Mouse (Mus musculus) neutrophil, adult 5-6 weeks (primary cell): ENCODE results near the gene Scrn1. TPM values are rescaled to one million over a fixed set of nuclear protein-coding genes. Genes with fewer than 3 reads are reported as not detected.

Experiments
- ATAC-seq: fragments of 151-379, 151-347 bp; 2 replicates; pipeline ENCODE4 v1.8.0; 2017; ENCODE audit warnings: mild to moderate bottlenecking, moderate TSS enrichment; ENCODE audit not compliant: insufficient number of reproducible peaks, poor library complexity, low FRiP score, severe bottlenecking; ENCODE audit errors: extremely low read depth
- total RNA-seq: library from RNA; stranded (forward); fragments of 200-1000 nt; gene quantifications from 2 replicates; pipeline ENCODE4 v1.2.3, GENCODE M21; 2017

The Scrn1 gene
- not detected in 2 replicates for total RNA-seq

- no peak for ATAC-seq
These were observed at the start of gene Scrn1 for GRCm38 (mm10) chr6:54565665-54566545. Gene Scrn1 (minus strand): TSS chr6:54566489.

GRCm38 (mm10) chr6:54606241-54606640, 40.0 kb upstream of the Scrn1 start:
- no peak for ATAC-seq

DNA sequence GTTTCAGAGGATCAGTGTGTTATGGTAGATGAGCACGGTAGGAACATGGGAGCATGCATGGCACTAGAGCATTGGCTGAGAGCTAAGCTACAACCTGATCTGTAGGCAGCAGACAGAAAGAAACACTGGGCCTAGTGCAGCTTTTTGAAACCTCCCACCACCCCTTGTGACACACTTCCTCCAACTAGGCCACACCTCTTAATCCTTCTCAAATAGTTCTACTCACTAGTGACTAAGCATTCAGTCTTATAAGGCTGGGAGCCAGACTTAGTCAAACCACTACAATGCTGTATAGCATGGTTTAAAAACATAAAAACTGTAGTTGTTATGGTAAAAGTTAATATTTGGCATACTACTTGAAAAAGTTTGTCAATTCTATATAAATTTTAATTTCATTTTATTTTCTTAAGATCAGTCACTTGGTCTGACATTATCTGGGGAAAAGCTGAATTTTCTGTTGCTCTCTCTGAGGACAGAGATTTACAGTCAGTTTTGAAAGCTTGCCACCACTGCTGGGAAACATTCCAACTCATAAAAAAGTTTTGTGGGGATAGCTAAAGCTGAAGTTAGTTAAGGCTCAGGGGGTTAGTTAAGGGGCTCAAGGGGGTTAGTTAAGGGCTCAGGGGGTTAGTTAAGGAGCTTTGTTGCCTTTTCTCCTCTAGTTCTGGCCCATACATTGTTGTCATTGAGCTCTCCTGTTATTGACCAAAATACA, 37.9 kb upstream of the Scrn1 start:
- no peak for ATAC-seq

DNA sequence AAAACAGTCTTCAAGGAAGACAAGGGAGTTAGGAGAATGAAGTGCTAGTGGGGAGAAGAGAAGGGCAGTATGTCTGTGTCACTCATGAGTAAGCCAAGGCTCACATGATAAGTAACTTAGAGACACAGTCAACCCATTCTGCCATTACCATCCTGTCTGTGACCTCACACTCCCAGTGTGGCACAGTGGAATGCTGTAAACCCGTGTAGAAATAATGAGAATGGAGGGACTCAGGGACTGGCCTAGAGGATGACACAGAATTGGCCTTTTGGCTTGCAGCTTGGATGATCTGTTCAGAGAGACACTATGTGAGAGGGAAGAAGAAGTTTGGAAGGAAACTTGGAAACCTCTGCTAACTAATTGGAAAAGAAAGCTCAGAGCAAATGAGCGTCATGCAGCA, 36.6 kb upstream of the Scrn1 start:
- ATAC-seq, result no peak

DNA sequence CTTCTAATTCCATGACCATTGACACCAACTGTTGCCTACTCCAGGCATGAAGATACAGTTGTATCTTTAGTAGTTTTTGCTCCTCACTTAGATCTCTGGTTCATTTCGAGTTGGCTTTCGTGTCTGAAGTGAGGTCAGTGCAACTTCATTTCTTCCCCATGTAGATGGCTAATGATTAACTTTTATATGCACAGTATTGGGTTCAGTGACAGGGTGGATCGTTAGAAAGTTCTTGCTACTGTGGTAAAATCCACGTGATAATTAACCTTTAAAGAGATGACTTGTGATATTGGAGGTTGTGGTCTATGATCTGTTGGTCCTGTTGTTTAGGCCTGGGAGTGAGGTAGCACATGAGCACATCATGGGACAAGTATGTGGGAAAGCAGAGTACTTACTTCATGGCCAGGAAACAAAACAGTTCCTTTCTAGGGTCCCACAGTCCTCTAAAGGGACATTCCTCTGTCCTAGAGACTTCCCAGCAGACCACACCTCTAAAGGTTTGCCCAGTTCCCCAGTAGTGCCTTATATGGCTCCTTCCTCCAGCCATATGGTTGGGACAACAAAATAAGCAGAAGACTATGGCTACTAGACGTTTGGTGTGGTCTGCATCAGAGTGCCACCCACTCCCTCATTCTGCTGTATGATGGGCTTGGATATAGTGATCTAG, 34.5 kb upstream of the Scrn1 start:
- no peak for ATAC-seq

GRCm38 (mm10) chr6:54597711-54598110, 31.4 kb upstream of the Scrn1 start:
- no peak for ATAC-seq

DNA sequence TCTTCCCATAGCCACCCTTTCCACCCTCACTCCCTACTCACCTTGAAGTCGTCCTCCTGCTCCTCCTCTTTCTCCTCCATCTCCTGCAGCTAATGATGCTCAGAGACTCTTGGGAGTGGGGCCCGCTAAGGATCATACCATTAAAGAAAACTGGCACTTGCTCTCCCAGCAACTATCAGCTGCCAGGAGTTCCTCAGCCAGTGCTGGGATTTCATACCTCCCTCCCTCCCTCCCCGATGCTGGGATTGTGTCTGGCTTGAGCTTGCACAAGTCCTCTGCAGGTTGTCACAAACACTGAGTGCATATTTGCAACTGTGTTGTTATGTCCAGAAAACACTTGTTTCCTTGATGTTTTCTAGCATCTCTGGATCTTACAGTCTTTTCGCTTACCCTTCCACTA, 30.9 kb upstream of the Scrn1 start, which contains the start of gene Fkbp14:
Gene Fkbp14, minus strand, starts transcription at position 101 of the 400 bp plus-strand sequence.
- ATAC-seq, result no peak

GRCm38 (mm10) chr6:54595330-54595878, 29.1 kb upstream of the Scrn1 start:
- ATAC-seq, result no peak

- no peak for ATAC-seq
These were observed 28.4 kb upstream of the Scrn1 start, which contains the start of gene Plekha8 for GRCm38 (mm10) chr6:54594469-54595329. Gene Plekha8 (plus strand): TSS chr6:54595111.

- no peak for ATAC-seq
These were observed 27.6 kb upstream of the Scrn1 start for GRCm38 (mm10) chr6:54593766-54594468.

DNA sequence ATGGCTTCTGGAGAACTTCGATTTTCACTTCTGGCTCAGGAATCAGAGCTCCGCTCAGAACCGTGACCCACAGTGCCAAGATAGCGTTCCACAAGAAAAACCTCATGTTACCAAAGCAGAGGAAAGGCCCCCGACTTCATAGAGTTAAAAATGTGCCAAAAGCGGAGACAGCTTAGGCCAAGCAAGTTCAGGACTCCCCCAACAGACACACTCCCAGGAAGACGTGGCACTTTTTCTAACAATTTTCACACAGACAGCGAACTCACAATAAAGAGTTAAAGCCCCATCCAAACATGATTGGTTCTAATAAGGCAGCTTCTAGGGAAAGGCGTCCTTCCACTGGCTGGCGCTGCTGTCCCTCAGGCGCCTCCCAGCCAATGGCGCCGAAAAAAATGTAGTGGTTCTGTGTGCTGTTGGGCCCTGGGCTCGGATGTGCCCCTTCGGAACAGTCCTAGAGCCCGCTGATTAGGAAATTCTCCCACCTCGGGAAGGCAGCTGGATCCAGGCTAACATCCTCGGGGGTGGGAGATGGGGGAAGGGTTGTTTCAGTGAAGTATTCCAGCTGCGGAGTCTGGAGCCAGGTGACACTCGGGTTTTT, 26.7 kb upstream of the Scrn1 start:
- ATAC-seq, result peak; percentile 68; the same call in 1 of the 2 replicates

DNA sequence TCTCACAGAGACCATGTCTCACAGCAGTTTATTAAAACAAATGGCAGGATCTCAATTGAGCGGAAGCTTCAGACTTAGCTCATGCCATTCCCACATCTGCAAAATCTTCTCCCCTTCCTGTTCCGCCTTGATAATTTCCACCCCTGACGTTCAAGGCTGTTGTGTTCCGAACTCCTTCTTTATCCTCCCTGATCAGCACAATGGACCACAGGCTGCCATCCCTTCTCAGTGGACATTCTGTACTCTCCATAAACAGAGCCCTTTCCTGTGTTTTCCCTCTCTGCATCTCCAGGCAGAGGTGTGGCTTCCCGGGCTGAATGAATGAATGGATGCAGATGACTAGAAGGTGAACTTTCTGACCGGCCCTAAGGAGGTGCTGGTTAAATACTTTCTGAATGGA, 25.5 kb upstream of the Scrn1 start:
- ATAC-seq, result no peak

GRCm38 (mm10) chr6:54590691-54591090, 24.4 kb upstream of the Scrn1 start:
- ATAC-seq, result no peak

GRCm38 (mm10) chr6:54588212-54588611, 21.9 kb upstream of the Scrn1 start:
- no peak for ATAC-seq

DNA sequence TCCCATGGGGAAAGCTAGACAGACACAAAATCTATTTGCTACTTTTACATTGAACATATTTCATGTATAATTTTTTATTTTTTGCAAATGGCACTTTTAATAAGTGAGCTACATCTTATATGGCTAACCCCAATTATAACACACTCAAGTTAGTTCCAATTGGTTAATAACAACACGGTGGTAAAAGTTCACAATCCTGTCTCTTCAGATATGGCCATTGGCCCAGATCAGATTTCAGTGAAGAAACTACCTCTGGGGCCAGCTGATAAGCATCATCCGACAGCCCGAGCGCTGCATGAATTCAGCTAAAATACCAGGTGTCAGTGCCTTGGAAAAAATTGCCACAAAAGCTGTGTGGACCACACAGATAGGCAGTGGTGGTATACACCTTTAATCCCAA, 21.4 kb upstream of the Scrn1 start:
- no peak for ATAC-seq

GRCm38 (mm10) chr6:54586911-54587310, 20.6 kb upstream of the Scrn1 start:
- ATAC-seq, result no peak

DNA sequence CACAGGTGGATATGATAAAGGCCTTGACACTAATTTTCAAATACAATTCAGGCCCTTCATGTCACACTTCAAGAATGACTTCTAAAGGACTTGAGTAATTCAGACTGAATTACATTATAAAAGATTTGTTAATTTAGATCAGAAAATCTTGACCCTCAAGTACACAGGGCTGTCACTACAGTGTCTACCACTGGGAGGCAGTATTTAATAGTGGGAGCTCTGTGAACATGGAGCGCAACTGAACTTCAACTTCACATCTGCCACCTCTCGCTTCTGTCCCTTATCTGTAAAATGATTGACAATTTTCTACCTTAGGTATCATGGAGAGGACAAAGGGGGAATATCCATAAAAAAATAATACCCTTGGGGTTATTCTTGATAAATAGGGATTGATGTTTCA, 19.9 kb upstream of the Scrn1 start:
- no peak for ATAC-seq
